ENCODE assay signal across 26 mouse cellular contexts in genomic region chr2:7255386-7255785, GRCm38 (mm10).
DNase-seq lines count a peak whose midpoint lies in the region; ATAC-seq and TF ChIP-seq lines count a peak whose summit lies in the region.
"Had no signal": no experiment of that assay in that cellular context is flagged by ENCODE, and none has a peak within 500 bp of the region (broad histone marks: within the 10 kb centered on the region; RNA-seq: fewer than 3 reads in every experiment).

No protein-coding gene starts in this region.

- DNase-seq in frontal cortex, postnatal 10 days (ENCODE audit: low spot score in 2 of 2): no peak
- peak in 1 of 2 experiments; percentile 3 for DNase-seq in left cerebral cortex, adult 2 months (ENCODE audit: extremely low spot score in 1 of 2, low spot score in 2 of 2)
- DNase-seq in left cerebral cortex, adult 11 months (ENCODE audit: low spot score): no peak
- no peak for DNase-seq in urinary bladder, adult 2 months (ENCODE audit: low spot score)
- DNase-seq: adrenal gland, adult 8-10 months; adrenal gland, postnatal 14 days; adrenal gland, postnatal 36 days; B cell, adult 2 months; cerebellum, adult 11 months; cerebellum, adult 18-20 months; cerebellum, adult 8-10 months; cerebellum, adult 9-11 months; cerebellum, postnatal 14 days; cerebellum, postnatal 36 days; embryo, embryonic 11 days had no signal

- H3K27ac ChIP-seq in left cerebral cortex, adult 2 months: peak overlapping the region; percentile 91
- H3K27ac ChIP-seq: embryonic facial prominence, embryonic 13.5 days; embryonic facial prominence, embryonic 15.5 days; forebrain, embryonic 10.5 days; forebrain, embryonic 12.5 days had no signal

- TF ChIP-seq CTCF in left cerebral cortex, adult 2 months (IDR thresholded peaks at IDR 0.05): no peak

- intact Hi-C loops in left cerebral cortex, adult 2 months (cut with DNase I): loop anchor here (1.0 to 10.0 kb wide), 8 partner anchors 20 to 1092 kb away; no protein-coding TSS in a partner anchor

- ATAC-seq in frontal cortex, adult (ENCODE audit: low TSS enrichment): peak; percentile 69
- ATAC-seq: activated CD4-positive, CD25-positive, alpha-beta regulatory T cell, adult 4 months; CD4-positive, CD25-positive, alpha-beta regulatory T cell, adult 4 months; forebrain, embryonic 14.5 days; forebrain, embryonic 16.5 days; Patski had no signal

- H3K4me3 ChIP-seq in left cerebral cortex, adult 2 months: no peak overlapping the region
- H3K4me3 ChIP-seq: embryonic facial prominence, embryonic 13.5 days; embryonic facial prominence, embryonic 15.5 days; erythroblast, embryonic 14.5 days; forebrain, embryonic 10.5 days; forebrain, embryonic 12.5 days had no signal
